Mouse (Mus musculus) cerebellum, postnatal 10 days (tissue): Measurements from ENCODE around the gene Tnfsf13.

Experiments used
- DNase-seq, 2 experiments: peaks; one replicate each; pipeline ENCODE4 v3.0.0; 2021; ENCODE audit warnings: mixed read lengths in 2 of 2

The Tnfsf13 gene

DNA sequence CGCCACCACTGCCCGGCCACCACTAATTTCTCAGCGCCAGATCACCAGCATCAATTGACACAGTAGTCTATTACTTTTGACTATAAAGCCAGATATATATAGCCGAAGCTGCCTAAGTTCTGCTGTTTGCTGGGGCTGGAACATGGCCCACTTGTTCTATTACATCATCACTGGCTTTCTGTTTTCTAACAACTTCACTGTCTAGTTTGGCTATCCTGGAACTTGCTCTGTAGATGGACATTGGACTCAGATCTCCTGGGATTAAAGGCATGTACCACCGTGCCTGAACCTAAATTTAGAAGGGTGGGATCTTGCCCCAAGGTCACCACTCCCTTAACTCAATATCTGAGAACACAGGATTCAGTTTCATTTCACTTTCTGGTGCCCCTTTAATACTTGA, 39.7 kb downstream of the Tnfsf13 start:
- no peak for DNase-seq

GRCm38 (mm10) chr11:69635471-69635870, 50.1 kb downstream of the Tnfsf13 start:
- DNase-seq = no peak

DNA sequence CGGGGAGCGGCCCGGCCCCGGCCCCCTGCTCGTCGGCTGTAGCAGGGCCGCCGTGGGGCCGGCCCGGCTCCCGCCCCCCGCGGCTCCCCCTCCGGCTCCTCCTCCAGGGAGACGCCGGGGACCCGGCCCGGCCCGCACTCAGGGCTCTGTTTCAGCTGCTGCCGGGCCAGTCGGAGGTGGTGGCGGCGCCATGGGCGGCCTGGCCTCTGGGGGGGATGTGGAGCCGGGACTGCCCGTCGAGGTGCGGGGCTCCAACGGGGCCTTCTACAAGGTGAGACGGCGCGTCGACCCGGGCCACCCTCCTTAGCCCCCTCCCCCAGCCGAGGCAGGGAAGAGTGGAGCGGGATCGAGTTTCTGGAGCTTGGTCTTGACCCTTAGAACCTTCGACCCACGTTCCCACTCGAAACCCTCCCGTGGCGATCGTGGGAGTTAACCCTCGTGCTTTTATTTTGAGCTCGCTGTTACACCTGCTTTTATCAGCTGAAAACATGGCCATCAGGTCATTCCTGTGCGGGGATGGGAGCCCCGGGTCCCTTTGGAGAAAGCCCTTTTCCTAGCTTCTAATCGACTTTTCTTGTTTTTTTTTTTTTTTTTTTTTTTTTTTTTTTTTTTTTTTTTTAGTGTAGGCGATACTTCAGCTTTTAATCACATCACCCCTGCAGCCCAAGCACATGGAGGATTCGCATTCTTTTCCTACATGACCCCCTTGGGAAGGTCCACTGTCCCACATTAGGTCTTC, 52.3 kb downstream of the Tnfsf13 start:
- no peak for DNase-seq
